Mouse (Mus musculus) layer of hippocampus, adult 18-20 months (tissue): ENCODE data around the gene Smg7. TPM values are rescaled to one million over a fixed set of nuclear protein-coding genes. Genes with fewer than 3 reads are reported as not detected.
"Not testable (repeated sequence)": the region's sequence is repeated elsewhere in the genome, so short reads cannot be mapped to it uniquely, and the experiment has no call there.

Experiments used
- DNase-seq, 2 experiments: peaks; one replicate each; pipeline ENCODE4 v3.0.0; 2022; ENCODE audit warnings: low spot score in 2 of 2
- long read RNA-seq: library from polyadenylated mRNA; stranded (forward); transcript quantifications from one replicate; pipeline ENCODE4 v2.0.0, GENCODE M21; 2021
- total RNA-seq, 2 experiments: library from RNA; stranded (reverse); gene quantifications; 2 replicates each; pipeline ENCODE4 v1.2.3; 2021

Smg7 gene
- 10 to 100 TPM; 95.3 to 95.8 TPM for total RNA-seq
- long read RNA-seq, transcript Smg7-203 (23 exons, 3,928 nt) = major isoform, 22 of 64 reads
- long read RNA-seq, partial matches to known transcripts = 15 of 64 reads
- long read RNA-seq, other reads (novel, unspliced or antisense) = 27 of 64 reads

DNA sequence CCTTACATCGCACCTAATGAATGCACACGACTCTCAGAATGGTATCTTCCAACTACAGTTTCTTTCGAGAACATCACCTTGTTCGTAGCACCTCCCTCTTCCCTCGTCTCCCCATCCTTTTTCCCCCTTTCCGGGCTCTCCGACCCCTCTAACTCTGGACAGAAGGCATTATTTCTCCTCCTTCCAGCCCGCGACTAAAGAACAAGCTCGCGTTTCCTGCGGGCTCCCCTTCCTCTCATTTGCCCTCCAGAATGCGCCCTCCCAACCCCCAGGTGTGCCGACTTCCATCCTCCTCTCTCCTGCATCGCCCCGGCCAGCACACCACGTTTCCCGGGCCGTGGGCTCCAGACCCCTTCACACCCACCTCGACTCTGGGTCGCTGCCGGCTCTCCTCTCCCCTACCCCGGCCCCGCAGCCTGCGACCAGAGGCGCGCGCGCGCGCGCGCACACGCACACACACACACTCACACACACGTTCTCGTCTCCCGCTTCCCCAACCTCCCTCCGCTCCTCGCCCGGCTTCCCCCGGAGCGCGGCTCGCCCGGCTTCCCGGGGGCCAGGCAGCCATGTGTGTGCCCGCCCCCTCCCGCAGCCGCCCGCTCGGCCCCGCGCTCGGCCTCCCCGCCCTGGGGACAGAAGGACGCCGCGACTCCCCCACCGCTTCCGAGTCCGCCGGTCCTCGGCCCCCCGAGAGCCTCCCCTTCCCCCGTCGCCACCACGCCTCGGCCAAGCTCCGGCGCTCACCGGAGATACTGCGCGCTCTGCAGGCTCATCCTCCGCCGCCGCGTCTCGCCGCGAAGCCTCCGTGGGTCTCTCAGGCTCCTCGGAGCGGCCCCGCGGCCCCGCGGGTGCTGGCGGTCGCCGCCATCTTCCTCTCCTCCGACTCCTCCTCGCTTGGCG is at the start of gene Smg7:
Gene Smg7, minus strand, starts transcription at position 882 of the 900 bp plus-strand sequence.
- peak; percentile 44 to 70 for DNase-seq

- DNase-seq = no peak
Observed at GRCm38 (mm10) chr1:152942977-152943376, 40.5 kb upstream of the Smg7 start.

DNA sequence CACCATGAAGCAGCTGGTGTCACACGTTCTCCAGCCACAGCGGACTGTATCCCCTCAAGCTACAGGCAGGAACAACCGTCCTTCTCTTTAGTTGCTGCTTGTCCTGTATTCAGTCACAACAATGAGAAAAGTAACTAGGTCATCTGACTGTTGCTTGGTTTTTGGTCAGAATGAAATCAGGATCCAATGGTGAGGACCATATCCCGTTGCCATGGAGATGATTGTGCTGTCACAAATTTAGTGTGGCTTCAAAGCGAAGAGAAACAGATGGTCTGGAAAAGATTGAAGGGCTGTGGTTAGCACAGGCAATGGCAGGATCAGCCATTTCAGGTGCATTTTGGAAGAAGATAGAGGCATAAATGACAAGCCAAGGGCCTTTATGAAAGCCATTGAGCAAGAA is 33.9 kb upstream of the Smg7 start:
- peak in 1 of 2 experiments; percentile 26 for DNase-seq

DNA sequence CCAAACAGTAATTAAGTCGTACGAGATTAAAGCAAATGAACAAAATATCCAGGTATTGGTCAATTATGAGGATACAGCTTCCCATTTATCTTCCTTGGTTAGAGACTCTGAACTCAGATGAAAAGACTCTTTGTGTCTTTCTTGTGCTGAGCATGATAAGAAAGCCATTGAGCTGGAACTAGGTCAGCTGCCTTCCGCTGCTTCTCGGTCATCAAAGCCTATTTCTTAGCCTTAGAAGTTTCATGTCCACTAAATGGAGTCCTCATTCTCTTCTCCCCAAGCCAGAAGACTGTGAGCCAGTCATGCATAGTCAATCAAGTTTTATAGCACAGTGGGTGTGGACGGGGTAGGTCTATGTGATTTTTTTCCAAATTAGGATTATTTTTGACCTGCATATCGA is 33.0 kb upstream of the Smg7 start:
- DNase-seq = no peak

DNA sequence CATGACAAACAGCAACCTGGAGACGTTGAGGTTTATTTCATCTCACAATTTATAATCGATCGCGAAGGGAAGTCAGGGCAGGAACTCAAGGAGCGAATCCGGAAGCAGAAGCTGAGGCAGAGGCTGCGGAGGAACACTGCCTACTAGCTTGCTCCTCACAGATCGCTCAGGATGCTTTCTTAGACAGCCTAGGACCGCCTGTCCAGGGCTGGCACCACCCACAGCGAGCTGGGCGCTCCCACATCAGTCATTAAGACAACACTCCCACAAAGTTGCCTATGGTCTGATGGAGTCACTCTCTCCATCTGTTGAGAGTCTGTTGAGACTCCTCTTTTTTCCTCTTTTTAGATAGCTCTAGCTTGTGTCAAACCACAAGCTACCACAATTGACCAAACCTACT is 31.5 kb upstream of the Smg7 start:
- DNase-seq = no peak

GRCm38 (mm10) chr1:152921786-152922185 is 19.3 kb upstream of the Smg7 start:
- no peak for DNase-seq

DNA sequence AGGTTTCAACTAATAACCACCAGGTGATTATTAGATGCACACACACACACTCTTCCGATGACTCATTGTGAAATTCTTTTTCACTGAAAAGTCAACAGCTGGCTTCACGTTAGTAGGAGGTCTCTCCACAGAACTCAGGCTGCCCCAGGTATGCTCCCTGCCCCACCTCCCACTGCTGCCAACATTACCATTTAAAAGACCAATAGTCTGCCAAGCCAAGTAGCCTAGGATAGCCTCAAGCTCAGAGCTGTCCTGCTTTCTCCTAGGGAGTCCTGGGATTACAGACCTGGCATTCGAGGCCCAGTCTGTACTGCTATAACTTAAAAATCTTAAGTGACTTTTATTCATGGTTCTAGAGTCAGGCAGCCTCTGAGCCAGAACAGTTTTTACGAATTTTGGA is 15.2 kb upstream of the Smg7 start:
- no peak for DNase-seq

DNA sequence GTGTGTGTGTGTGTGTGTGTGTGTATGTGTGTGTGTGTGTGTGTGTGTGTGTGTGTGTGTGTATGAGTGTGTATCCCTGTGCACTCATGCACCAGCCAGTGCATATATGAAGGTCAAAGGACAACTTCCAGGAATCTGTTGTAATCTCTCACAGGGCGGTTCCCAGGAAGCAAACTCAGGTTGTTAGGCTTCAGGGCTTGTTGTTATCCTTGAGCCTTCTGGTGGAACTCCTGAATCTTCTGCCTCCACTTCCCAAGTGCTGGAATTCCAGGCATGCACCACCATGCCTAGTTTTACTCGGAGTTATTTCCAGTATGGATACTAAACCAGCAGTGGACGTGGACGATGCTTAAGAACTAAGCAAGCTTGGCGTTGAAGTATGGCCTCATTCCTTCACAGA is 14.5 kb upstream of the Smg7 start:
- no peak for DNase-seq

DNA sequence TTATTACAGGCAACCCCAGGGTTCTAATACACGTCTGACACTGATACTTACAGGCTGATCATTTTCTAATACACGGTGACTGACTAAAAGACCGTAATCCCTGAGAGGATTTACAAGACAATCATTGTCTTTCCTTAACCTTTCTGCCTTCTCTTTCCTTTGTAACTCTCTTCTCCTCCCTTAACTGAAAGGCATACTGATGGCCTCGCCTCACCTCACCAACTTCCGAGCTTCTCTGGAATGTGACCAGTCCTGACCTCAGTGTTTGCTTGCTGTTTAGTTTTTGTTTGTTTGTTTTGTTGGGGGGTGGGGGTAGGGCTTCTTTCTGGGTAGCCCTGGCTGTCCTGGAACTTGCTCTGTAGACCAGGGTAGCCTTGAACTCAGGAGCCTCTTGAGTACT is 13.3 kb upstream of the Smg7 start:
- DNase-seq = no peak

DNA sequence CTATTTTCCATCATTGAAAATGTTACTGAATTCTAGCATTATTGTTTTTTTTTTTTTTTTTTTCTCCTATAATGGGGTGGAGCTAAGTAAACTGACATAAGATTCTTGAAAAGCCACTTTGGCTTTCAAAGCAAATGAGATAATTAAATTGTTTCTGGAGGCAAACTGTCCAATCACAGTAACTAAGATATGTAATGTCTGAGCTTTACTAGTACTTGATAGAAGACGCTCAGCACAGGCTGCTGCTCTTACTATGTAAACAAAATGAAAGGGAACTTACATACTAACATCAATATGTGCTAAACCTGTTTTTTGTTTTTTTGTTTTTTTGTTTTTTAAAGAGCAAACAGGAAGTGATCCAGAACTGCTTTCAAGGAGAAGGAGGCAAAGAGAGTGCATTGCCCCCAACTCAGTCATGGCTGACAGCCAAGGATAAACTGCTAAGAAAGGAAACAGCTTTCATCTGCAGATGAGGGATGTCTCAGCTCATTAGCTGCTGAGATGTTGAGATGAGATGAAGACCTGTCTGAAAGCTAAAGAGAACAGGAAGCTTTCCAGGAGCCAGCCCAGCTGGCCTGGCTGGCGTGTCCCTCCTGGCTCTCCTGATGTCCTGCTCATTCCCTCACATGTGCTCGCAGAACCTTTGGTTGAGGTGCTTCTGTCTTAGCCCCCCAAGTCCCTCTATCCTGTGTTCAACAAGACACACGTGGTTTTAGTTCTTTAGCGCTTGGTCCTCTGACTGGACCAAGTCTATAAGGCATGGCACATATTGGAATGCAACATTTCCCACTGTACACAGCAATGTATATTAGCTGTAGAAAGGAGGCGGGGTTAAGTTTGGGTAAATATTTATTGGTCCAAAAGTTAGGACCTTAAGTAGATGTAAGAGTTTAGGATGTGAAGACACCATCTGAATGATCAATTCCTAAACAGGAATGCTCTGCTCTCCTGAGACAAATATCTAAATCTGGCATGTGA is 11.3 kb upstream of the Smg7 start:
- DNase-seq = no peak

DNA sequence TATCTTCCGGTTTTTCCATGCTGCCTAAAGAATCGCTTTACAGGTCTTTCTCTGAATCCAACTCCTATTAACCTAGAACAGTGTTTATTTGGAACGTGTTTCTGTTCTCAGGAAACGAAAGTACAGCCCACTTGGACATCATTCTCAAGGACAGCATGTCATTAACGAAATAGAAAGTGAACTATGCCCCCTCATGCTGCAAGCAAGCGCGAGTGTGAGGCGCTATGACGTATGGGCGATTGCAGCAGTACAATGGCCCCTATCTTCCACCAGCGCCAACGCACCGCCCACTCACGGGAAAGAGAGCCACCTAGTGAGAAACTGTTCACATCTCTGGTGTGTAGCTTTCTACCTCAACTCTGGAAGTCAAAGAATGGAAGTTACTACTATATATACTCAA is 2.0 kb upstream of the Smg7 start:
- peak; percentile 79 to 84 for DNase-seq

DNA sequence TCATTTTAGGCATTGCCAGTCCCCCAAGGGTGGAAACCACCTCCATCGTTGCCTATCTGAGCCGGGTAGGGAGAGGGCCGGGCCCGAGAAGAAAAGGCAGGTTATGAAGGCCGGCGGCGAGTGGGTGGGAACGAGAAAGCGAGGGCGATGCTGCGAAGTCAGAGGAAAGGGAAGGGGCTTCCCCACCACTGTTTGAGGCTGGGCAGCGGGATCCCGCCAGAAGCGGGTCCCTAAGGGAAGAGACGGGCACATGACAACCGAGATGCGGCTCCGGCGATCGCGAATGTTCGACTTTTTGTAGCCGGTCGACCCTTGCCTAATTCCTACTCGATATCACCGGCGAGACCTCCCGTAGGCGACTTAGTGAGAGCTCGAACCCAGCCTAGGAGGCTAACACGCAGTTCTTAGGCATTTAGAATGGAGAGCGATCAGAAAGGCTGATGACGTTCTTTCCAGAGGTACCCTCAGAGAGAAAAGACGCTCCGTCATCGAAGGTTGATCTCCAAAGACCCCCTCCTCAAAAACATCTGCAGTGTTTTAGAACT is 1.2 kb upstream of the Smg7 start:
- DNase-seq = no peak

DNA sequence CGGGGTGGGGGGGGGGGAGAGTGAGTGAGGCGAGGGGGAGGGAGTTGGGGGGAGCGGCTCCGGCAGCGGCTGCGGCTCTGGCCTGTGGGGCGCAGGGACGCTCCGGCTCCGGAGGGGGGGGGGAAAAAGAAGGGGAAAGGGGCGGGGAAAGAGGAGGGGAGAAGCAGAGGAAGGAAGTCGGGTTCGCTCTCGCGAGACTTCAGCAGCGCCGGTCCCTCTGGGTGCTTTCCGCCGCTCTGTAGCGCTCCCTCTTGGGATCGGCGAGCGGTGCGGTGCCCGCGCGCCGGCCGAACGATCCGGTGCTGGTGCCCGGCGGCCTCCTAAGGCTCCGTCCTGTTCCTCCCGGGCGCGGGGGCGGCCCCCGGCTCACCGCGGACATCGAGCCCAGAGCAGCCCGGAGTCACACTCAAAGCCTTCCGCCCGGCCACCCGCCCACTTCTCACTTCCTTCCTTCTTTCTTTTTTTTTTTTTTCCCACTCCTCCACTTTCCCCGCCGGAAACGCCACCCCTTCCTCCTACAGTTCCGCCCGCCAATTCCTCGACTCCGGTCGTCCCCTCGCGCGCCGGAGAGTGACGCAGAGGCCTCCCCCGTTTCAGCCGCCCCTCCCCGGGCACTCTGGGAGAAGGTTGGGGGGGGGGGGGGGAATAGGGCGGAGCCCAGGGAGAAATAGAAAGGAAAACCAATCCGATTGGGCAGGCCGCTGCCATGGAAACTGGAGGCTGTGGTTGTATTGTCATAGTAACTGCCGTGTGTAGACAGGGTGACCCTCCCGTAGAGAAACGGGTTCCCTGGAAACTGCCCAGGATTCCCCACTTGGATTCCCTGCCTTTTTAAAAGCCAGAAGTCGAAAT is 445 bp upstream of the Smg7 start:
- DNase-seq = peak; percentile 93 to 99

DNA sequence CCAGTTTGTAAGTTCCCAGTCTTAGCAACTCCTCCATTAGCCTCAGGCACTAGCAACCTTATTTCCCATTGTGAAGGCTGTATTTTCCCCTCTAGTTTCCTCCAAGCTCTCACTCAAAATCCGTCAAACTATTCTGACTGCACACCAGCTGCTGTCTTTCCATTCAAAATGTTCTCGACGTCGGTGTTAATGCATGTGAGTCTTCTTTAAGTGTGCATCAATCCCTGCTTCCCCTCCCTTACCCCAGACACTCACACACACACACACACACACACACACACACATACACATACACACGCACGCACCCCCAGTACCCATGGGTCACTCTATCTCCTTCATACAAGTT is 1.1 kb downstream of the Smg7 start:
- no peak for DNase-seq

- not testable (repeated sequence) for DNase-seq
Observed at GRCm38 (mm10) chr1:152888086-152888485, 14.4 kb downstream of the Smg7 start.

GRCm38 (mm10) chr1:152871031-152871430 is 31.4 kb downstream of the Smg7 start:
- no peak for DNase-seq

GRCm38 (mm10) chr1:152869901-152870300 is 32.5 kb downstream of the Smg7 start:
- DNase-seq = no peak

- no peak for DNase-seq
Observed at GRCm38 (mm10) chr1:152846856-152847255, 55.6 kb downstream of the Smg7 start.

GRCm38 (mm10) chr1:152845211-152845730 is 57.2 kb downstream of the Smg7 start:
- DNase-seq = no peak

- DNase-seq = no peak
Observed at GRCm38 (mm10) chr1:152844634-152845033, 57.8 kb downstream of the Smg7 start.
